Mouse (Mus musculus) stomach, embryonic 14.5 days (tissue): ENCODE results near the gene Egfl7. TPM values are rescaled to one million over a fixed set of nuclear protein-coding genes. Genes with fewer than 3 reads are reported as not detected.
A peak's percentile ranks its signal among the peaks of the same experiment; 100 is the strongest.

Source experiments
- ATAC-seq: fragments of 200-750 bp; cut with Nextera tagmentation; 2 replicates; pipeline ENCODE4 v1.8.0; 2017; ENCODE audit warnings: low read depth, moderate TSS enrichment; ENCODE audit not compliant: insufficient number of reproducible peaks, insufficient read depth, low FRiP score
- H3K27ac ChIP-seq: fragments of 300-500 bp; sonication (generic); 2 replicates; pipeline ENCODE4 v1.5.1; 2014; ENCODE audit warnings: mild to moderate bottlenecking, low read length, moderate library complexity, mixed read lengths
- H3K27me3 ChIP-seq: fragments of 300-500 bp; sonication (generic); 2 replicates; pipeline ENCODE4 v1.6.1; 2014; ENCODE audit warnings: low read length, control low read depth, mixed read lengths; ENCODE audit not compliant: control insufficient read depth, insufficient read depth
- H3K36me3 ChIP-seq: fragments of 300-500 bp; sonication (generic); 2 replicates; pipeline ENCODE4 v1.6.1; 2014; ENCODE audit warnings: mild to moderate bottlenecking, control low read depth, low read length, moderate library complexity, mixed read lengths; ENCODE audit not compliant: control insufficient read depth, insufficient read depth
- H3K4me1 ChIP-seq: fragments of 300-500 bp; sonication (generic); 2 replicates; pipeline ENCODE4 v1.6.1; 2014; ENCODE audit warnings: low read length, control low read depth, mixed read lengths; ENCODE audit not compliant: control insufficient read depth, insufficient read depth
- H3K4me2 ChIP-seq: fragments of 300-500 bp; sonication (generic); replicated peaks from 2 replicates; pipeline ENCODE4 v1.6.1; 2014; ENCODE audit warnings: low read depth, low read length, control low read depth
- H3K4me3 ChIP-seq: fragments of 300-500 bp; sonication (generic); 2 replicates; pipeline ENCODE4 v1.5.1; 2014; ENCODE audit warnings: low read depth, low read length, control low read depth
- H3K9ac ChIP-seq: fragments of 300-500 bp; sonication (generic); replicated peaks from 2 replicates; pipeline ENCODE4 v1.6.1; 2014; ENCODE audit warnings: low read depth, mild to moderate bottlenecking, control low read depth, low read length, moderate library complexity, mixed read lengths
- H3K9me3 ChIP-seq: fragments of 300-500 bp; sonication (generic); 2 replicates; pipeline ENCODE4 v1.6.1; 2016; ENCODE audit warnings: low read depth, low read length, control low read depth; ENCODE audit not compliant: control insufficient read depth
- WGBS: fragments of 180-500 bp; shearing (Covaris S2); extraction: QIAGEN DNeasy Blood & Tissue Kit; methylation state at CpG from one replicate; pipeline ENCODE4 v1.1.7; 2014; 5-methylcytosine and 5-hydroxymethylcytosine counted together
- polyA plus RNA-seq: library from polyadenylated mRNA; unstranded; fragments of >200 nt; fragmentation: Nextera tagmentation; extraction: Ambion mirVana; gene quantifications from 2 replicates; pipeline ENCODE4 v1.2.1, GENCODE M21; 2014

Egfl7 gene
- polyA plus RNA-seq, 1 experiment from 2014 or later: 113 TPM

GRCm38 (mm10) chr2:26571826-26572225 lies 8.0 kb upstream of the Egfl7 start:
- H3K36me3 ChIP-seq: no peaks in the 10 kb centered on the region
- 50% methylated on average over 5 of the region's 5 CpGs for WGBS
- H3K27ac ChIP-seq: peak overlapping the region; percentile 52; the same call in 1 of the 2 replicates
- no peak for ATAC-seq
- peaks cover 5% of the 10 kb centered on the region; the same call in 1 of the 2 replicates for H3K4me1 ChIP-seq
- H3K4me3 ChIP-seq: no peak overlapping the region
- no peak overlapping the region for H3K9ac ChIP-seq
- no peaks in the 10 kb centered on the region for H3K27me3 ChIP-seq
- H3K9me3 ChIP-seq: no peaks in the 10 kb centered on the region
- no peak overlapping the region for H3K4me2 ChIP-seq

- no peak overlapping the region for H3K4me2 ChIP-seq
- no peak overlapping the region for H3K4me3 ChIP-seq
- 56% methylated on average over 12 of the region's 12 CpGs for WGBS
- no peaks in the 10 kb centered on the region for H3K36me3 ChIP-seq
- H3K4me1 ChIP-seq: peaks cover 8% of the 10 kb centered on the region; the same call in 1 of the 2 replicates
- no peaks in the 10 kb centered on the region for H3K27me3 ChIP-seq
- ATAC-seq: no peak; the same call in 1 of the 2 replicates
- H3K9me3 ChIP-seq: no peaks in the 10 kb centered on the region
- H3K9ac ChIP-seq: no peak overlapping the region
- H3K27ac ChIP-seq: peak overlapping the region; percentile 39; the same call in 1 of the 2 replicates
Measured at GRCm38 (mm10) chr2:26573396-26573795, 6.4 kb upstream of the Egfl7 start.

- peak overlapping the region; percentile 39; the same call in 1 of the 2 replicates for H3K27ac ChIP-seq
- 19% methylated on average over 5 of the region's 5 CpGs for WGBS
- no peak overlapping the region for H3K4me2 ChIP-seq
- H3K36me3 ChIP-seq: no peaks in the 10 kb centered on the region
- ATAC-seq: no peak
- no peak overlapping the region for H3K4me3 ChIP-seq
- no peaks in the 10 kb centered on the region for H3K27me3 ChIP-seq
- peaks cover 10% of the 10 kb centered on the region; the same call in 1 of the 2 replicates for H3K4me1 ChIP-seq
- H3K9me3 ChIP-seq: no peaks in the 10 kb centered on the region
- H3K9ac ChIP-seq: no peak overlapping the region
Measured at GRCm38 (mm10) chr2:26573807-26574206, 6.0 kb upstream of the Egfl7 start.

- no peaks in the 10 kb centered on the region for H3K9me3 ChIP-seq
- no peak overlapping the region for H3K4me3 ChIP-seq
- ATAC-seq: no peak
- no peaks in the 10 kb centered on the region for H3K36me3 ChIP-seq
- no peak overlapping the region for H3K27ac ChIP-seq
- WGBS: 68% methylated on average over 5 of the region's 5 CpGs
- H3K4me1 ChIP-seq: peaks cover 10% of the 10 kb centered on the region; the same call in 1 of the 2 replicates
- H3K27me3 ChIP-seq: no peaks in the 10 kb centered on the region
- no peak overlapping the region for H3K9ac ChIP-seq
- H3K4me2 ChIP-seq: no peak overlapping the region
Measured at GRCm38 (mm10) chr2:26574862-26575261, 5.0 kb upstream of the Egfl7 start.

GRCm38 (mm10) chr2:26575378-26575777 lies 4.4 kb upstream of the Egfl7 start:
- H3K9ac ChIP-seq: no peak overlapping the region
- H3K4me2 ChIP-seq: no peak overlapping the region
- H3K36me3 ChIP-seq: no peaks in the 10 kb centered on the region
- no peak for ATAC-seq
- peaks cover 10% of the 10 kb centered on the region; the same call in 1 of the 2 replicates for H3K4me1 ChIP-seq
- WGBS: 81% methylated on average over 1 of the region's 1 CpGs
- H3K9me3 ChIP-seq: no peaks in the 10 kb centered on the region
- no peak overlapping the region; the same call in 1 of the 2 replicates for H3K27ac ChIP-seq
- no peak overlapping the region for H3K4me3 ChIP-seq
- H3K27me3 ChIP-seq: no peaks in the 10 kb centered on the region

GRCm38 (mm10) chr2:26575865-26576264 lies 3.9 kb upstream of the Egfl7 start:
- 61% methylated on average over 4 of the region's 4 CpGs for WGBS
- ATAC-seq: no peak

GRCm38 (mm10) chr2:26576462-26576861 lies 3.4 kb upstream of the Egfl7 start:
- no peak for ATAC-seq
- no peaks in the 10 kb centered on the region for H3K27me3 ChIP-seq
- H3K9me3 ChIP-seq: no peaks in the 10 kb centered on the region
- no peak overlapping the region for H3K9ac ChIP-seq
- H3K4me2 ChIP-seq: no peak overlapping the region
- H3K36me3 ChIP-seq: no peaks in the 10 kb centered on the region
- H3K27ac ChIP-seq: no peak overlapping the region
- H3K4me3 ChIP-seq: no peak overlapping the region
- WGBS: 59% methylated on average over 4 of the region's 4 CpGs
- H3K4me1 ChIP-seq: peaks cover 10% of the 10 kb centered on the region; the same call in 1 of the 2 replicates

More at GRCm38 (mm10) chr2:26575865-26576264, 3.9 kb upstream of the Egfl7 start:
- Histone ChIP-seq H3K36me3 (no peaks in the 10 kb centered on the region), H3K4me3 (no peak overlapping the region), H3K4me2 (no peak overlapping the region), H3K9me3 (no peaks in the 10 kb centered on the region), H3K27ac (no peak overlapping the region), H3K4me1 (peaks cover 10% of the 10 kb centered on the region; the same call in 1 of the 2 replicates), H3K9ac (no peak overlapping the region), H3K27me3 (no peaks in the 10 kb centered on the region)

- Histone ChIP-seq H3K4me3 (no peak overlapping the region), H3K27me3 (no peaks in the 10 kb centered on the region), H3K27ac (peak overlapping the region; percentile 52; the same call in 1 of the 2 replicates), H3K9me3 (no peaks in the 10 kb centered on the region), H3K9ac (no peak overlapping the region), H3K36me3 (no peaks in the 10 kb centered on the region), H3K4me2 (no peak overlapping the region), H3K4me1 (peaks cover 9% of the 10 kb centered on the region; the same call in 1 of the 2 replicates)
- no peak for ATAC-seq
- 50% methylated on average over 6 of the region's 6 CpGs for WGBS
Measured at GRCm38 (mm10) chr2:26578369-26578768, 1.4 kb upstream of the Egfl7 start.

GRCm38 (mm10) chr2:26580751-26581150 lies 937 bp downstream of the Egfl7 start:
- H3K4me2 ChIP-seq: no peak overlapping the region
- H3K9ac ChIP-seq: no peak overlapping the region
- no peak for ATAC-seq

More at GRCm38 (mm10) chr2:26580751-26581150, 937 bp downstream of the Egfl7 start:
- no peaks in the 10 kb centered on the region for H3K9me3 ChIP-seq
- no peaks in the 10 kb centered on the region for H3K36me3 ChIP-seq
- H3K4me1 ChIP-seq: peaks cover 10% of the 10 kb centered on the region
- no peak overlapping the region for H3K4me3 ChIP-seq
- H3K27me3 ChIP-seq: no peaks in the 10 kb centered on the region
- H3K27ac ChIP-seq: peak overlapping the region; percentile 7; the same call in 1 of the 2 replicates
- 82% methylated on average over 5 of the region's 5 CpGs for WGBS
